Mouse (Mus musculus): Measurements from ENCODE around the gene Adgrl1.
A peak's percentile ranks its signal among the peaks of the same experiment; 100 is the strongest.
"Not testable (repeated sequence)": the region's sequence is repeated elsewhere in the genome, so short reads cannot be mapped to it uniquely, and the experiment has no call there.

Gene Adgrl1

DNA sequence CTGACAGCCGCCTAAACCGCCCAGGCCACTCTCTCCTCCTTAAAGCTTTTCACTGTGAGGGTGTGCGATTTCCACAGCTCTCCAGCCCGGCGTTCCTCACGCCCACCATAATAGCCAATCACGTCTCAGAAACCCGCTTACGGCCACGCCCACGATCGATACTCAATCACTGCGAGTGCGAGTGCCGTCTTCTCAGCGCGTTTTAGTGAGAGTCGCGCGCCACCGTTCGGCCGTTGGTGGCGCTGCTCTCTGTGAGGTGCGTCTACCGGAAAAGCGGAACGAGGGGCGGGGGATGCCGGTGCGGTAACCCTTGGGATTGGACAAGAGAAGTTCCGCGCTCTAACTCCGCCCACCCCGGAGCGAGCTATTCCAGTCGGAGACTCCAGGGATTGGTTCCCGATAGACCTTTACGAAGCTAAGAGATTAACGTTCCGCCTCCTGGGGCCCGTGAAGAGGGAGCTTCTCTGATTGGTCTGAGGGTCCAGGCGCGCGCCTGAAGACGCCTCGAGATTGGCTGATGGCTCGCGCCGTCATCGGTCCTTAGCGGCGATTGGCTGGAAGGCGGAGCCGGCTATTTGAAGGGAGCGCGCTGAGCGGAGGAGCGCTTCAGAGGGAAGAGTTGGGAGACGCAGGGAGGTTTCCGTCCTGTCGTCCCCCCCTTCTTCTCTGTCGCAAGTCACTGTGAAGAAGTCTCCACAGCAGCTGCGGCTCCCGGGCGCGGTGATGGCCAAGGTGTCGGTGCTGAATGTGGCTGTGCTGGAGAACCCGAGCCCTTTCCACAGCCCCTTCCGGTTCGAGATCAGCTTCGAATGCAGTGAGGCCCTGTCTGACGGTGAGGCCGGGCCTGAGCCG, 55.4 kb downstream of the Adgrl1 start, which contains the start of the genes Gm10644 and Asf1b:
Gm10644 (minus strand) TSS at position 100 of the 852 bp plus-strand sequence.
Asf1b (plus strand) TSS at position 402 of the 852 bp plus-strand sequence.
- peak; percentile 99 for DNase-seq (ENCODE audit: low spot score in 2 of 2)

GRCm38 (mm10) chr8:83955958-83956218, 56.0 kb downstream of the Adgrl1 start:
- DNase-seq (ENCODE audit: low spot score in 2 of 2): no peak

DNA sequence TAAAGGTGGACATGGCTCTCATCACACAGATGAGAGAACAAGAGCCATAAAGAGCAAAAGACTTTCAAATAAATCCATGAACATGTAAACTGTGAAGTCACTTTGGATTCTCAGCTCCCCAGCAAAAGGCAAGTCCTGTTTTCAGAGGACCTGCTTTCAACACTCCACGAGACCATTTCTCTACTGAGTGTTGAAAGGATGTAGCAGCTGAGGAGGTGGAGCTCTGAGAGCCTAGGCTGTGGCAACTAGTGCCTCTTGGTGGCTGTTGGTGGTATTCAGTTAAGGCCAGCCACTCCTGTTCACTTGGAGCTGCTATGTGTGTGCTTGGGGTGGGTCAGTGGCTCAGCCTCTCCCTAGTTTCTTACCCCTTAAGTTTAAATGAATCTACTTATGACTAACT, 56.9 kb downstream of the Adgrl1 start:
- DNase-seq (ENCODE audit: low spot score in 2 of 2): no peak

GRCm38 (mm10) chr8:83964015-83964765, 64.3 kb downstream of the Adgrl1 start:
- peak; percentile 71 to 84 for DNase-seq (ENCODE audit: low spot score in 2 of 2)

GRCm38 (mm10) chr8:83967701-83968100, 67.8 kb downstream of the Adgrl1 start:
- DNase-seq (ENCODE audit: low spot score in 2 of 2): no peak

DNA sequence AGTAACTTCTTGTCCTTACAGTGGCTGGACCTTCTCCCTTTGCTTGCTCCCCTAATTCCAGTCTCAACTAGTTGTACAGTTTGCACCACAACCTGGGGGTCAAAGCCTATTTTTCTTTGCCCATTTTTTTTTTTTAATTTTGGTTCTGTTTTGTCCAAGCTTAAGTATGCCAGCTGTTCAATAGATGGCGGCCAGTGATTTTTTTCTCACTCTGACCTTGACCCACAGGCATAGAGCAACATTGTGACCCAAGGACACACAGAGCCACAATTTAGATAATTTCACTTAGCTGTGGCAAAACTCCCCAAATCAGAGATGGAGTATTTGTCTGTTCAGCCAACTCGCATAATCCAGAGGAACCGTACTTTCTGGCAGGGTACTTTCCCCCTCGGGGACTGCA, 71.2 kb downstream of the Adgrl1 start:
- no peak for DNase-seq (ENCODE audit: low spot score in 2 of 2)

DNA sequence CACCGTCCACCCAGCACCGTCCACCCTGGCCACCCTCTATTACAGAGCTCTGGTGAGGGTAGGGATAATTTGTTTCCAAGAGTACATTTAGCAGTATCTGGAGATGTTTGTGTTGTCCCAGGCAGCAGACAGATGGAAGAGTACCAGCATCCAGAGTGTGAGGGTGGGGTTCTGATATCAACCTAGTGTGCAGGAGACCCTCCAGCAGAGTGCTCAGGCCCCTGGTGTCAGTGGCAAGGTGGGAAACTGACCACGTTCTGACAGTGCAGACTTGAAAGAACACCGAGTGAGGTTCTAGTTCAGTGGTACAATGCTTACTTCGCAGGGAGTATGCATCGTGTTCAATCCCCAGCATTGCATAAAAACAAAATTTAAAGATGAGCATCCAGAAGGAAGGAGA, 71.8 kb downstream of the Adgrl1 start:
- DNase-seq (ENCODE audit: low spot score in 2 of 2): no peak

- DNase-seq (ENCODE audit: low spot score in 2 of 2): peak; percentile 99 to 100
These were observed 72.5 kb downstream of the Adgrl1 start, which contains the start of gene Prkaca for GRCm38 (mm10) chr8:83972150-83973120. Gene Prkaca, plus strand, starts transcription at chr8:83972993.

- DNase-seq (ENCODE audit: low spot score in 2 of 2): no peak
These were observed 73.5 kb downstream of the Adgrl1 start for GRCm38 (mm10) chr8:83973161-83974031.

- DNase-seq (ENCODE audit: low spot score in 2 of 2): no peak
These were observed 74.6 kb downstream of the Adgrl1 start for GRCm38 (mm10) chr8:83974521-83974920.

DNA sequence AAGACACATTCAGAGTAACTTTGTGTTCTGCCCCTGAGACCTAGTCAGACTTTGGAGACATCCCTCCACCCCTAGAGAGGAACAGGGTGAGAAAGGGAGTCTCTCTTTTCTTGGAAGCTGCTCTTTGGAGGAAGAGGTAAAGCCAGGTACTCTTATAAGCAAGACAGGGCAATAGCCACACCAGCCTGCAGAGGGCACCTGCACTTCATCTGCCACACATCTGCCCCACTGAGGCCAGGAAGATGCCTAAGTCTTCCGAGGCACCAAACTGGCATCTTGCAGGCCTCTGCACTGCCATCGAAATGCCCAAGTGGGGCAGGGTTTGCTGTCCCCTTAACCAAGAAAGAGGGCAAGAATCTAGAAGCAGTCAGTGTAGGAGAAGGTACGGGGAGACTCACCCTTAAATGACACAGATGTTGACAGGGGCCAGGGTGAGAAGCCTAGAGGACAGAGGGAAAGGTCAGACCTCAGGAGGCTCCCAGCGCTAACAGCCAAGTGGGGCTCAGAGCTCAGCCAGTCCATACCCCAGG, 76.3 kb downstream of the Adgrl1 start:
- DNase-seq (ENCODE audit: low spot score in 2 of 2): no peak

GRCm38 (mm10) chr8:83976779-83977350, 77.0 kb downstream of the Adgrl1 start:
- DNase-seq (ENCODE audit: low spot score in 2 of 2): no peak

DNA sequence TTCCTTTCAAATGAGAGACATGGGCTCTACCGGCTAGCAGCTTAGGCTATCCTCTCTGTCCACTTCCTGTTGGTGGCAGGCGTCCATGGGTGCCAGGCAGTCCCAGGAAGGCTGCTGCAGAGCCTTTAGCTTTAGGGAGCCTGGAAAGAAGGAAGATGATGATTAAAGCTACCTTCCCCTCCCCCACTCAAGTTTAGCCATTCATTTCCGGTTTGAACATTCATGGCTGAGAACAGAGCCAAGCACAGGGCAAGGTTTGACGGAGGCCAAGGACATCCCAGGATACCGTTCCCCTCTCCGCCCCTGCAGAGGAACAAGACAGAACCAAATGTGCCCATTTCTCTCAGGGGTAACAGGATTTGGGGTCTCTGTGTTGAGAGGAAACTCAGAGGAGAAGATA, 77.7 kb downstream of the Adgrl1 start:
- DNase-seq (ENCODE audit: low spot score in 2 of 2): peak in 1 of 2 experiments; percentile 43

DNA sequence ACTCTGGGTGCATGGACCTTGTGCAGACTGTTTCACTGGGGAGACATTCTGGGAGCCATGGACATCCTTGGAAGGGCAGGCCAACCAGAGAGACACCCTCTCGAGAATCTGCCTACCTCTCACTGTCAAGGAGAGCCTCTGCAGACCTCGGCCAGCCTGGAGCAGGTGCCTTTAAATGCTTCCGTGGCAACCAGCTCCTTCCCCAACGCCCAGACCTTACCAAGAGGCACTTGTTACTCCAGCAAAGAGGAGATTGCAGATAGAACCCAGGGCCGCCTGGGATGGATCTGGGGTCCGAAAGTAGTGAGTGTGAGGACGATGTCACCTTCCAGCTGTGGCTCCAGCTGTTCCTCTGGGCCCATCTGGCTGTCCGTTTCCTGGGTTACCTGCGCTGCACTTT, 78.3 kb downstream of the Adgrl1 start:
- DNase-seq (ENCODE audit: low spot score in 2 of 2): no peak

DNA sequence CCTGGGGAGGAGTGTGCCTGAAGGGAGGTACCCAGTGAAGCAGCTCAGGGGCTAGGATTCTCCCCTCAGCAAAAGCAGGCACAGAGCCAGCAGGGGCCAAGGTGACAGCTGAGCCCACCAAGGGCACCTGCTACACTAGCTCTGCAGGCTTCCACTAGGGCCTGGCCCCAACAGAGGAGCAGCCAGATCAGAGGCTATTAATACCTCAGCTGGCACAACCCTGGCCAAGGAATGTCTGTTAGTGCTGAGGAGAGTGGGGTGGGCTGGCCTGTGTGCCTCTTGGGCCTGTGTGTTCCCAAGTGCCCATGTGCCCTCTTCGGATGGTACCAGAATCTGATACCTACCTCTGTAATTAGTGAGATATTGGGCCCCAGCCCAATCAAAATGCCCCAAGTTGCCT, 80.3 kb downstream of the Adgrl1 start:
- peak; percentile 76 to 77 for DNase-seq (ENCODE audit: low spot score in 2 of 2)

- peak; percentile 75 to 83 for DNase-seq (ENCODE audit: low spot score in 2 of 2)
These were observed 80.9 kb downstream of the Adgrl1 start for GRCm38 (mm10) chr8:83980845-83981244.

DNA sequence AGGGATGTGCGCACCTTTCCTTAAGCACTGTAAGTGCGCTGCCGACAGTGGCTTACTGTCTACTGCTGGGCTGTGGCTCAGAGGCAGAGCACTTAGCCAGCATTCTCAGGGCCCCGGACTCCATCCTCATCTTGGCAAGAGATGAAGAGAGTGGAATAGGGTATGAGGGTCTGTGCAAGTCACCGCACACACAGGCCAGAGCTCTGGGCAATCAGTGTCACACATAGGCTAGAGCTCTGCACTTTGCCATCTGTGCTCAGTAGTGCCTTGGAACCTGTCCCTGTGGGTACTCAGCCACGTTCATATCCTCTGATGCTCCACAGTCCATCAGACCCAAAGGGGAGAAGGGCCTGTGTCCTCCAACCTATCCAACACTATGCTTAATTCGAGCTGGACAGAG, 81.6 kb downstream of the Adgrl1 start:
- no peak for DNase-seq (ENCODE audit: low spot score in 2 of 2)

DNA sequence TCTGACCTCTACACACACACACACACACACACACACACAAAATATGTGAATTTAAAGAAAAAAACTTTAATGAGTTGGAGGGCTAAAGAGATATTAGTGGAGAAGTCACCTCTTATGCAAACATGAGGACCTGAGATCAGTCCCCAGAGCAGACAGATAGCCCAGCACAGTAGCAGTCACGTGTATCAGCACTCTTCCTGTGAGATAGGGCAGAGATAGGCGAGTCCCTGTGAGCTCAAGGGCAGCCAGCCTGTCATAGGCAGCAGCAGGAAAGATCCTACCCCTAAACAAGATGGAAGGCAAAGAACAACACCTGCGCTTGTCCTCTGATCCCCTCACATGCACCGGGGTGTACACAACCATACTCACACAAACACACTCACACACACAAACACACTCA, 82.5 kb downstream of the Adgrl1 start:
- no peak for DNase-seq (ENCODE audit: low spot score in 2 of 2)

GRCm38 (mm10) chr8:83983222-83983621, 83.3 kb downstream of the Adgrl1 start:
- DNase-seq (ENCODE audit: low spot score in 2 of 2): not testable (repeated sequence)

DNA sequence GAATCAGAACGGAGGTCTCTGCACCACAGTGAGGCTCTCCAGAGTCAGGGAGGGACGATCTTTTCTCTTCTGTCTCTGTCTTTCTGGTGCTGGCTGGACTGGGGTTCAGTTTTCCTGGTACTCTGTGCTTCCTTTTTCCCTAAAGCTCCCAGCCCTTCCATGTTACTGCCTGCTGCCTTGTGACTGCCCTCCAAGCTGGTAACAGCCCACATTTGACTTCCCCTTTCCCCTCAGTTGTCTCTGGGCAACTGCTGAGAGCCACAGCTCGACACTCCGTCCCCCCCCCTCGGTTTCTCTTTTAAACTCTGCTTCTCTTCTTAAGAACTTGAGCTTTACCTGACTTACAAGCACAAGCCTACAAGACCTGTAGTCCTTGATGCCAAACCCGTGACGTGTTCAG, 89.3 kb downstream of the Adgrl1 start:
- DNase-seq (ENCODE audit: low spot score in 2 of 2): no peak

All from heart, adult 9 months (tissue).